Mouse (Mus musculus): ENCODE measurements around the gene Zfp385a.

GRCm38 (mm10) chr15:103370462-103370861, 30.6 kb upstream of the Zfp385a start:
- TF ChIP-seq CTCF (IDR thresholded peaks at IDR 0.05; ENCODE audit: insufficient read depth, low read length) = no peak
- TF ChIP-seq POLR2A (IDR thresholded peaks at IDR 0.05; ENCODE audit: borderline replicate concordance, extremely low read depth, low read depth, low read length) = no peak
